Mouse (Mus musculus) C2C12 (cell line): ENCODE measurements around the gene Phb.

Source experiments
- CTCF ChIP-seq: IDR thresholded peaks from one replicate; pipeline ENCODE4 v1.5.1; 2011; ENCODE audit not compliant: control insufficient read depth, insufficient read depth, insufficient read length
- MAX ChIP-seq: IDR thresholded peaks from one replicate; pipeline ENCODE4 v1.6.1; 2011; ENCODE audit warnings: mild to moderate bottlenecking, control low read depth
- MYOD1 ChIP-seq: IDR thresholded peaks from one replicate; pipeline ENCODE4 v1.6.1; 2011; ENCODE audit warnings: low read depth; ENCODE audit not compliant: control insufficient read depth, insufficient read length
- MYOG ChIP-seq: IDR thresholded peaks from one replicate; pipeline ENCODE4 v1.6.1; 2011; ENCODE audit not compliant: control insufficient read depth, insufficient read length; ENCODE audit errors: extremely low read depth
- USF1 ChIP-seq: IDR thresholded peaks from one replicate; pipeline ENCODE4 v1.6.1; 2011; ENCODE audit warnings: low read depth, mild to moderate bottlenecking, control low read depth, moderate library complexity

DNA sequence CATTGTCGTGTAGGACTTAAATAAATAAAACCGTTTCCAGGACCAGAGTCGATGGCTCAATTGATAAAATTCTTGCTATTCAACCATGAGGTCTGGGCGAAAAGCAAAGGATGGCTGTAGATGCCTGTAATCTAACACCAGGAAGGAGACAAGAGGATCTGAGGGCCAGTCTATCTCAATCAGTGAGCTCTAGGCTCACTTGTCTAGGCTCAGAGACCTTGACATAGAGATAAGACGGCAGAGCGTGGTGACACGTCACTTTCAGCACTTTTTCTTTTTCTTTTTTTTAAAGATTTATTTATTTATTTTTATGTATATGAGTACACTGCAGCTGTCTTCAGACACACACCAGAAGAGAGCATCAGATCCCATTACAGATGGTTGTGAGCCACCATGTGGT, 17.2 kb upstream of the Phb start:
- TF ChIP-seq CTCF (no peak), MYOD1 (no peak), USF1 (no peak), MYOG (no peak), MAX (no peak)
